Mouse (Mus musculus): ENCODE measurements around the gene Cdhr3.
"Not testable (repeated sequence)": the region's sequence is repeated elsewhere in the genome, so short reads cannot be mapped to it uniquely, and the experiment has no call there.

The Cdhr3 gene

DNA sequence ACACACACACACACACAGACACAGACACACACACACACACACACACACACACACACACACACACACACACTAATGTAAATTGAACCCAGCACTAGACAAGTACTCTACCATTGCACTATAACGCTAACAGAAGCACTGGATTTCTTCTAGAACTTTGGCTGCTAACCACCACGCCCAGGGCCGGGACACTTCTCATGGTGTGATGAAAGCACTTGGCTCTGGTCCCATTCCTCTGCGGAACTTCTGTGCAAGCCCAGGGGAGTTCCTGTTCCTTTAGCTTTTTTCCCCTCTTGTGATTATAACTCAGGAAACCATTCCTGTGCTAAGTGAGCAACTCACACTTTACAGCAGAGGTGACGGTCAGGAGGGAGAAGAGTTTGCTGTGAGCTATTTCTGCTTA, 9.3 kb downstream of the Cdhr3 start:
- no peak for DNase-seq (ENCODE audit: extremely low spot score, low read depth, low spot score)

DNA sequence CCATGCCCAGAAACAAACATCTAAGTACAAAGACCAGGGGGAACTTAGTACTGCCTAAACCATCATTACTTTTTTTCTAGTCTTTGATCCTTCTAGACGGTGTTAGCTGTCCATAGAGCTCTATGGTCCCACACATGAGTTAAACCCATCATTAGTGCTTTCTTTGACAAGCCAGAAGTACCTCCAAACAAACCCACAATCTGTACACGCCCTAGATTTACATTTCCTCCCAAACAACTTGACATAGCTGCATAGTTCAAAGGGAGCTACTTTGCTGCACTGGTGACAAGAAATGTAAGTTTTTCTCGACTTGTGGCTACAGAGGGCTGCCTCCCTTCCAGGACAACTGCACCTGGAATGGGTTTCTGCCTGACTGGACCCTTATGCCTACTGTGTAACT, 16.4 kb downstream of the Cdhr3 start:
- DNase-seq (ENCODE audit: extremely low spot score, low read depth, low spot score): no peak

DNA sequence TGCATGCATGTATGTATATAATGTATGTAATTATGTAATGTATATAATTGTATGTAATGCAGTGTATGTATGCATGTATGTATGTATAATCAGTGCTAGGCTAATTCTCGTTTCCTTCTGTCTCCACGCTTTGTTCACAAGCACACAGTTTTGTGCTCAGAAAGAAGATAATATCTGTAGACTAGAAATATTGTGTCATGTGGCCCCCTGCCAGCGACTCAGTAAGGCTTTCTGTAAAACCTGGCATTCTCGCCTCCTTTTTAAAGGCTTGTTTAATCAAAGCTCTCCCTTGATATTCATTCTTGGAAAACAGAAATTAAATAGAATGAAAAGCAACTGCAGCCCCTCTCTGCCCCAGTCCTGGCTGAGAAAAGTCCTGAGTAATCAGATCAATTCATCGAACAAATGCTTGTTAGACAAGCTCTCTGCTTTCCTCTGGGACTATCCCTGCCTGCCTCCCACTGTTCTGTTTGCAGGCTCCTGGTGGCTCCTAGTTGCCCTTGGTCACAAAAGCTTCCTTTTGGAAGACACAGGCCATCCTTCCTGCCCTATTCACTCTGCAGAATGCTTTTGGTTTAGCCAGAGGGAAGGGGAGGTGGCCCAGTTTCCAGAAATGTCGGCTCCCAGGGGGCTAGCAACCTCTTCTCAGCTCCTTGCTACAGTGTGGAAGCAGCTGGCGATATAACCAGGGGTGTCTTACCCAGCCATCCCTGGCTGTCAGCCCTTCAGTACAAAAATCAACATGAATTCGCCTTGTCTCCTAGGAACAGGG, 20.6 kb downstream of the Cdhr3 start:
- DNase-seq (ENCODE audit: extremely low spot score, low read depth, low spot score): no peak

DNA sequence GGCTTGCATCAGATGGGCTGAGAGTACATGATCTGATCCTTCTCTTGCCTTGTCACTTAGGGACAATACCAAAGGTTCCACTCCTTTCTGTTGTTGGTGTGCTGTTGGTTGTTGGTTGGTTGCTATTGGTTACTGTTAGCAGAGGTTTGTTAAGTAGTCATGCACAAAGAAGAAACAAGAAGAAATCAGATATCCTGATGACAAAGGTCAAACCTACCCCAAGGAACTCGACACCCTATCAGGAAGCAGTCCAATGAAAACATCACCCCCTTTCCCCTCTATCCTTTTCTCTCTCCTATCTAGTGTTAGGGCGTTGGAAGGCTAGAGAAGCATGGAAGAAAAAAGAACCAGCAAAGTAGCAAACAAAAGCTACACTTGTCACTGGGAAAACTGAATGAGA, 23.7 kb downstream of the Cdhr3 start:
- DNase-seq (ENCODE audit: extremely low spot score, low read depth, low spot score): no peak

DNA sequence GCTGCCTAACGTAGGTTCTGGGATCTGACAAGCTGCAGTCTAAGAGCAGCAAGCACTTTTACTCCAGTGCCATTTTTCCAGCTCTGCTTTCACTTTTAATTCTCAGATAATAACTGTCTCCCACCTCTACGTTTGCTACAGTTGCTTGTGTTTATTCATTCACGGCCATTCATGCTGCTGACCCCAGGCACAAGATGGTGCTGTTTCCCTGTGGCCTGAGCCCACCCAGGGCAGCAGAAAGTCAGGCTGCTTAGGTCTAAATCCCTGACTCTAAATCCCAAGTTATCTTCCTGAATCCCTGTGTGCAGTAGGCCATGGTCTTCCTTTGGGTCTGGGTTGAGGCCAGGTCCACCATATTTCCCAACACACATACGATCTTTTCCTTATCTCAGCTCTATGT, 26.3 kb downstream of the Cdhr3 start:
- no peak for DNase-seq (ENCODE audit: extremely low spot score, low read depth, low spot score)

DNA sequence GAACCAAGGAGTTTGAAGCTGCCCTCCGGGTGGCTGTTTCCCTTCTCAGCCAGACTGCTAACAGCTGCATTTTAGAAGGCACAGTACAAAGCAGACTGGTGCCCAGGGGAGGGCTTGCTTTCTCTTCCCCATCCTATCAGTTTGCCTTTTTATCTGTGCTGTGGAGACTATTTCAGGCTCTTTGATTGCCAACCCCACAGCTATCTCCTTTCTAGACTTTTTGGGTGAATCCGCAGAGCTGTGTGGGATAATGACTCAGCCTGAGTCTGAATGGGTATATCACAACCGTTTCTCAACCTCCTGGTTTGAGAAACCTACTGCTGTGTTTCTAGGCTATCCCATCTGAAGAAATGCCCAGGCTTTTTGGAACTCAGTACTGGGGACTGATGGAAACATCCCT, 27.5 kb downstream of the Cdhr3 start:
- no peak for DNase-seq (ENCODE audit: extremely low spot score, low read depth, low spot score)

DNA sequence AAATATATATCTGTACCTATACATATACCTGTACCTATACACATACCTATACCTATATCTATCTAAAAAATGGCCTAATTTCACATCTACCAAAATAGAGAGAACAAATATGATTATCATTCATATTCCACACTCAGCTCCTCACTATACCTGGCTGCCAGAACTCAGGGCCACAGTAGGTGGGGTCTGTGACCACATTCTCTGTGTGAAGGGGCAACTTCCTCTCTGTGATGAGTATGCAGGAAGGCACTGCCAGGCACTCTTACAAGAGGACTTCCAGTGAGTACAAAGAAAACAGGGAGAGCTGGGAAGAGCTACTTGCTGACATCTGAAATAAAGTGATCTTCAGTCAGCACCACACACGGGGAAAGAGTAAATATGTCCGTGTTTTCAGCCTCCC, 28.4 kb downstream of the Cdhr3 start:
- no peak for DNase-seq (ENCODE audit: extremely low spot score, low read depth, low spot score)

DNA sequence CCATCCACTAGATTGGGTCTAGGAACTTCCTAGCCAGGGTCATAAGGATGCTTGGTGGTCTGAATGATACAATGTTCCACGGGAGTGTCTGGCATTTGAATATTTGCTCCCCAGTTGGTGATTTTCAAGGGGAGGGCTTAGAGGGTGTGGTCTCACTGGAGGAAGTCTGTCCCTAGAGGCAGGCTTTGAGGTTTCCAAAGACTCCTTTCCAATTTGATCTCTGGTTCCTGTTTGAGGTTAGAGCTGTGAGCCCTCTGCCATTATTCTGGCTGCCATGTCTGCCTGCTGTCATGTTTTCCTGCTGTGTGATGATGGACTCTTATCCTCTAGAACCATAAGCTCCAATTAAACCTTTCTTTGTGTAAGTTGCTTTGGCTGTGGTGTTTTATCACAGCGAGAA, 29.4 kb downstream of the Cdhr3 start:
- DNase-seq (ENCODE audit: extremely low spot score, low read depth, low spot score): no peak

DNA sequence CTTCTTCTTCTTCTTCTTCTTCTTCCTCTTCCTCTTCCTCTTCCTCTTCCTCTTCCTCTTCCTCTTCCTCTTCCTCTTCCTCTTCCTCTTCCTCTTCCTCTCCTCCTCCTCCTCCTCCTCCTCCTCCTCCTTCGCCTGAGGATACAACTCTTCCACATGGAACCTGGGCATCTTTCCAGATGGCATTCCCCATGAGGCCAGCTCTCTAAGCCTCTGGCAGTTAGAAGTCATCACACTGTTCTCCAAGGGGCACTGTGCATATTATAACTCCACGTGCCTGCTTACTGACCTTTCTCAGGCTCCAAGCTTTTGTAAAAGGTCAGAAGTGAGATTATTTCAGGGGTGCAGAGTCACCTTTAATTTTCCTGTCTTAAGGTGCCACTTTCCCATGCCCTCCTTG, 30.3 kb downstream of the Cdhr3 start:
- not testable (repeated sequence) for DNase-seq (ENCODE audit: extremely low spot score, low read depth, low spot score)

DNA sequence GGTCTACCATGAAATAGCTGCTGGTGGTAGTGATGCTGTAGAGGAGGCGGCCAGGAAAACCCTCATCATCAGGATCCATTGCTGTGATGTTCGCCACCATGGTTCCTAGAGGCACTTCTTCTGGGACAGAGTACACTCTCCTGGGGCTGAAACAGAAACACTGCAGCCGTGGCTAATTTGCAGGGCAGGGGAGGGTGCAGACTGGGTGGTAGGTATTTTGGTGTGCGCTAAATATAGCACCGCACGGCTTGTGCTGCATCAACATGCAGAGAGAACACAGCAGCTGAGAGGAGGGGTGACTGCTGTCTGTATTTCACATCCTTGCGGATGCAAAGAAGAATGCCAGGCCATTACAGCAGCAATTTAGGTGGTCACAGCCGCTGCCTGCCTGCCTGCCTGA, 31.0 kb downstream of the Cdhr3 start:
- no peak for DNase-seq (ENCODE audit: extremely low spot score, low read depth, low spot score)

DNA sequence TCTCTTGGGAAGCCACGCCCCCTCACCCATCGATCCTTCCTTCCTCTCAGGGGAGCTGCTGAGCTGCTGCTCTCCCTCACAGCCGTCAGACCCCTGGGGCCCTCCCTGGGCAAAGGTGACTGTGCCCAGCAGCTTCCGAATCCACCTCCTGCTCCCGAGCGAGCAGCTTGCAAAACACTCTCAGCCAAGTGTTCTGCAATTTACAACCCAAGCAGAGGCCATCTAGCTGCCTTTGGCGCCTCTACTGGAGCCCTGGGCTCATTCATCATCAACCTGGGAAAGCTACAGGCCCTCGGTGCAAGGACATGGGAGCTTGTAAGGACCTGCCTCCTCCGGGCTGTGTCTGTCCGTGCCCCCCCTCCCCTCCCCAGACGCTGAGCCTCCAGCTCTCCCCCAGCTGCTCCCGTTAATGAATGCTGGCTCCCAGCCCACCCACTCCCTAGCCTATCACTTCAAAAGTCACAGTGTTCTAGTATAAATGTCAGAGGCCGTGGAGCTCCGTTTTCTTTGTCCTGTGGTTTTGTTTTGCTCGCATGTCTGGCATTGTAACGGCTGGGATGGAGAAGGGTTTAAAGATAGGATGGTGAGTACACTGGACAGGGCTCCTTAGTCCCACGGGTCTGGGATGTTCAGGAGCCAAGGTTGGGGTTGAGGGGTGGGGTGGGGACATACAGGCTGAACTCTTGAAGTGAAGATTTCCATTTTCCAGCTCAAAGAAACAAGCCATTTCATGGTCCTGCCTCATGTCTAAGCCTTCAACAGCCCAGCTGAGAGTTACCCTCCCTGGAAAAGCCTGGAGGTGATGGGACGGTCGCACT, 35.2 kb downstream of the Cdhr3 start:
- DNase-seq (ENCODE audit: extremely low spot score, low read depth, low spot score): peak; percentile 18

DNA sequence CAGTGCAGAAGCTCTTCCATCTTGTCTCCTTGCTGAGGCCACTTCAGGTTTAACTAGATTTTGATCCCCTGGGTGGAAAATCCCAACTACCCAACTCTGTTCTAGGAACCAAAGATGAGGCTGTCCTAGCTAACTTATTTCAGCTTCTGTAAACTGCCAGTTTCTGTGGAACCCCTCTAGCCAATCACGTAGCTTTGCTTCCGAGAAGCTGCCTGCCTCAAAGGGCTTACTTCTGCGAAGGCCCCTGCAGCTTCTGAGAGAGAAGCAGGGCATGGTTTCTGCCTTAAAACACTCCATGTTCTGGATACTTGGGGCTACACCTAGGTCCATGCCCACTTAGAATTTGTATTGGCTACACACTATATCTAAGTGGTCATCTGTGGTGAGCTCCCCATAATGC, 36.1 kb downstream of the Cdhr3 start:
- no peak for DNase-seq (ENCODE audit: extremely low spot score, low read depth, low spot score)

DNA sequence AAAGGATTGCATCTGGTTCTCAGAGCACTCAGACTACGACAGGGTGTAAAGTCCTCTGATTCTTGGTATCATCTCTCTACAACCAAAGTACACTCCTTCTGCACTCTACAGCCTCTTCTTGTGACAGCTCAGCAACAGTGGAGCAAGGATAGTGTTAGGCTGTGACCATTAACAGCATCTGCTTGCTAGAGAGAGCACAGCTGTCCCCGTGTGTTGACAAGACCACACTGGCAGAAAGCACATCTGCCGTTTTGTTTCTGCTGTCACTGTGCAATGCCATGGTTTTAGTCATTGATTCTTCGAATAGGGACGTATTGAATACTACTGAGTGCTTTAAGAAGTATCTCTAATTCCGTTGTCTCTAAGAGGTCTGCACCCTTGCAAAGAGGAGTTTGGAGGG, 36.6 kb downstream of the Cdhr3 start:
- no peak for DNase-seq (ENCODE audit: extremely low spot score, low read depth, low spot score)

DNA sequence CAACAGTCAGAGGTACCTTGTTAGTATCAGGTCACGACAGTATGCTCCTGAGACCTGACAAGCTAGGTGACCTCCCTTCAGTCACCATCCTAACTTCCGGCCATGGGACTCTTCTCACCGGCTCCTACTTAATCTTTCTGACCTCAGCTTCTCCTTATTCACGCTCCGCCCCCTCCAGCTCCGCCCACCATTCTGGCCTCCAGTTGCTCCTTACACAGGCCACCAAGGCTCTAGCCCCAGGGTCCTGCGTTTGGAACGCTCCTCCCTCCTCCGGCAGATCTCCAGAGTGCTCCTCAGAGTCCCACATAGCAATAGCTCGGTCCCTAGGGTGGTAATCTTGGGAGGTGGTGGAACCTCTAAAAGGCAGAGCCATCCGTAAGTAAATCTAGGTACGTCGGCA, 38.9 kb downstream of the Cdhr3 start:
- DNase-seq (ENCODE audit: extremely low spot score, low read depth, low spot score): no peak

DNA sequence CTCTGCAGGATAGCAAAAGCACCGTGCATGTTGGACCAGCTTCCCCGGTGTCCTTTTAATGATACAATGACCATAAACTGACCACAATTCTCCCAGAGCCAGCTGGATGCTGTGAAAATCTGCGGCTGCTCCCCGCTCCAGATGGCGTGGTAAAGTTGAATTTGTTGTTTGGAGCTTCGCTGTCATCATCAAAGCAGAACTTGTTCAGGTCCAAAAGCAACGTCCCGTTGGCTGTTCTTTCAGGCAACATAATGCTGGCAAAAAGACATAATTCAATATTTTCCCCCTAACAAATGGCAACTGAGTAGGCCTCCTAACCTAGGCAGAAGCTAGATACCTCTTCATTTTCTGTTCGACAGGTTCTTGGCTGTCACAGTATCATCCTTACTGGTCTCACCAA, 39.4 kb downstream of the Cdhr3 start:
- no peak for DNase-seq (ENCODE audit: extremely low spot score, low read depth, low spot score)

DNA sequence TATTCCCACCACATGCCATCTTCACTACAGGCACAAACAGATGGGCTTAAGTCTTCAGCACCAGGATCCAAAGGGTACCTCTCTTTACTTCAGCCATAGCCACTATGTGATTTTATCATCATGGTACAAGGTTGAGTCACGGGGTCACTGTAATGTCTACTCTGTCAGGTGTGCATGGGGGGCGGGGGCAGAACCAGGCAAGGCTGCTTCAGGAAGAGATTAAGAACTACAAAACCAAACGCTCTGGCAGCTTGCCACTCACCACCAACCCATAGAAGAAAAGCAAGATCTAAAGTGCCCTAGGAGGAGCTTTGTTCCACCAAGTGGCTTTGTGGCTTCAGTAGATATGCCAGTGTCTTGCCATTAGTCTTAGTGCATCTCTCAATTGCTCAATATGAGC, 44.3 kb downstream of the Cdhr3 start:
- no peak for DNase-seq (ENCODE audit: extremely low spot score, low read depth, low spot score)

DNA sequence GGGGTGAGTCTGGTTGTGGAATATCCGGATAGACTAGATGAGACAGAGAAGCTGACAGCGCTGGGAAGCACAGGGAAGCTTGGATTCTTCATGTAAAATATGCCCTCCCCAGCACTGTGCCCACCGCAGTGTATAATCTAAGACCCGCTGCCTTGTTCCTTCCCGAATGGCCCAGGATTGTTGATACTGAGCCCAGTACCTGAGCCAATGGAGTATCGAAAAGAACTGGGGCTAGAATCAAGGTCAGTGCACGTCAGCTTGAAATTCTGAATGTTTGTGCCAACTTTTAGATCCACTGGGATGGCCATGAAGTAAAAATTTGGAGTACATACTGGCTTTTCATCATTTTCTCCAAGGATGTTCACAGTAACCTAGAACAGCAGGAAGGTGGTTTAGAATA, 46.2 kb downstream of the Cdhr3 start:
- no peak for DNase-seq (ENCODE audit: extremely low spot score, low read depth, low spot score)

DNA sequence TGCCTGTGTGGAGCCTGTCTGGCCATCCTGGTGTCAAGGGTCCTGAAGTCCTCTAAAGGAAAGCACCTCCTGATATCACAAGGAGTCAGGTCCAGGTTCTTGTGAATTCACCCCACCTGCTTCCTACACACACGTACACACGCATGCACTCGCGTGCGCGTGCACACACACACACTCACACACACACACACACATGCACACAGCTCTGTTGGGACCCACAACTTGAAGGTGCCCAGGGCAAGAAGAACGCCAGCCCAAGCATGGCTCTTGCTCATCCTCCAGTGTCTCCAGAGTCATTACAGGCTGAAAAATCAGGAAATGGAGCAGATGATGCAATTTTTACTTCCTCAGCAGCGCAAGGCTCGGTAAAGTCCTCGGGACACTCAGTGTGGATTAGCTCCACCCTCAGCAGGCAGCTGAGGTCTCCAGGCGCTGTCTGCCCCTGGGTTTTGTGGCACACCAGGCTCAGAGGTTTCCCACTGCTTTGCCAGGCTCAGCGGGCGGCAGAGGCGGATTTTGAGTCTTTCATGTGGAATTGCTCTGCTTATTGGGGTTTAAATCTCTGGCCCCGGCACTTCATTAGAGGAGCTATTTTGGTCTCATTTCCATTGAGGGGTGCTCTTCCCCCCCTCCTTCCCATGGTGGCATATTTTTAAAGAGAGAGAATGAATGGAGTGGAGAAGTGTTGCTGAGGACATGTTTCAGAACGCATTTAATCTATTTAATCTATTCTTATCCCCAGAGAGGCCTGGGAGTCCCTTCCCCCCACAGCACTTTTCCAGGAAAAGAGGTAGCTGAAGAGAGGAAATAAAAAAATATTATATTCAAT, 46.9 kb downstream of the Cdhr3 start:
- DNase-seq (ENCODE audit: extremely low spot score, low read depth, low spot score): no peak

DNA sequence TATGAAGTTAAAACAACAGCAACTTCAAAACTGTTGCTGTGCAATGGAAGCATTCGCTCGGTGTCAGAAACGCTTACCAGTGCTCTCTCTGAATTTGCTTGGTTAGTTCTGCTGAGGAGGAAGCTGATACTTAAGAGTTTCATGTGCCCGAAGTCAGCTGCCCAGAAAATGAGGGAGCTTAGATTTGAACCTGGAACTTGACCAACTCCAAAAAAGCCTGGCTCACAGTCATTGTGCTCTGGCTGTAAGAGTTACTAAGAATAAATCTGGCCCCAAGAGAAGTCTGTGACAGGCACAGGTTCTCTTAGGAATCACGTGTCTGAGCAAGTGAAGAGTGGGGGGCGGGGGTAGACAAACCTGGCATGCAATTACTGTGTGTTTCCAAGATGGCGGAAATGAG, 51.2 kb downstream of the Cdhr3 start:
- DNase-seq (ENCODE audit: extremely low spot score, low read depth, low spot score): no peak

DNA sequence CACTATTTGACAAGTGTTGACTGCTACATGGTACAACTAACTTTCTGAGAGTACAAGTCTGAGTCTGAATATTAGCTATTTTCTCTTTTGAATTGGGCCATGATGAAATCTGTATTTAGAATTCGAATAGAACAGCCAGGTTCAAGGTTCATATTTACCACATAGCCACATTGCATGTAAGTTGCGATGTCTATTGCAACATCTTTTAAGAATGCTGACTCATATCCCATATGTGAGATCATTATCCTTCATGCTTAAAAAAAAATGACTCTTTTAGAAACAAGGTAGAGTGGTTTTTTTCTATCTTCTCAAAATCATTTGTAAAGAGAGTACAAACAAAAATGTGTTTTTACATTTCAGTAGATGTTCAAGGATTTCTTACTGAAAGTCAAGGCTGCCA, 51.9 kb downstream of the Cdhr3 start:
- DNase-seq (ENCODE audit: extremely low spot score, low read depth, low spot score): no peak

DNA sequence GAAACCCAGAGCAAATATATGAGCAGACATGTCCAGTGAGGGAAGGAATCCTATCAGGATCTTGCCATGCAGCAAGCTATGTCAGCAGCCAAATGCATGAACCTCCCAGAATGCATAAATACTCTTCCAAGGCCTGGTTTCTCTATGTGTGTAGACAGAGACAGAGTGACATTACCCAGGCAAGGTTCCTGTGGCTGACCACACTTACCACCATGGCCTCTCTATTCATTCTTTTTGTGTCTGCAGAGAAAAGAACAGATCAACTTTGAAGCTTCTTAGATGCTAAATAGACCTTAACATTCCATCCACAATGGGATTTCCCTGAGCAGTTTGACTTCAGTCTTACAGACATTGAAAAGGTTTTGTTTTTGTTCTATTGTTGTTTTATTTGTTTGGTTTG, 54.0 kb downstream of the Cdhr3 start:
- no peak for DNase-seq (ENCODE audit: extremely low spot score, low read depth, low spot score)
